Mouse (Mus musculus): ENCODE data around the gene Cpa1. TPM values are rescaled to one million over a fixed set of nuclear protein-coding genes. Genes with fewer than 3 reads are reported as not detected.

Cpa1 gene
- total and polyA plus RNA-seq, 3 experiments = not detected

DNA sequence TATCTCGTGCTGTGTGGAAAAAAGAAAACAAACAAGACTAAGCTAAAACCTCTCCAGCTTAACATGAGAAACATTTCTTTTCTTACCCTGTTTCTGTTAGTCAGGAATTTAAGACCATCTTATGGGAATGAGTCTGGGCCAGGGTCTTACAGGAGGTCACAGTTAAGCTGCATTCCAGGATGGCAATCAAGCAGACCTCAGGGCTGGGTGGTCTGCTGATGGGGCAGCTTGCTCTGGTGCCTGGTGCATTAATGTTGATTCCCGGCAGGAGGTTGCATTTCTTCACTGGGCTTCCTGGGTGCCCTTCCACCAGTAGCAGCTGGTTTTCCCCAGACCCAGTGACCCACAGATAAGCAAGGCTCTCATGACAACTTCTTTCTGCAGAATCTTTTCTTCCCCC lies 49.2 kb upstream of the Cpa1 start (continued):
- TF ChIP-seq POLR2AphosphoS5 (IDR thresholded peaks at IDR 0.05; ENCODE audit: borderline replicate concordance, low read depth, low read length) (no peak), MAX (IDR thresholded peaks at IDR 0.05; ENCODE audit: low read length) (no peak)

DNA sequence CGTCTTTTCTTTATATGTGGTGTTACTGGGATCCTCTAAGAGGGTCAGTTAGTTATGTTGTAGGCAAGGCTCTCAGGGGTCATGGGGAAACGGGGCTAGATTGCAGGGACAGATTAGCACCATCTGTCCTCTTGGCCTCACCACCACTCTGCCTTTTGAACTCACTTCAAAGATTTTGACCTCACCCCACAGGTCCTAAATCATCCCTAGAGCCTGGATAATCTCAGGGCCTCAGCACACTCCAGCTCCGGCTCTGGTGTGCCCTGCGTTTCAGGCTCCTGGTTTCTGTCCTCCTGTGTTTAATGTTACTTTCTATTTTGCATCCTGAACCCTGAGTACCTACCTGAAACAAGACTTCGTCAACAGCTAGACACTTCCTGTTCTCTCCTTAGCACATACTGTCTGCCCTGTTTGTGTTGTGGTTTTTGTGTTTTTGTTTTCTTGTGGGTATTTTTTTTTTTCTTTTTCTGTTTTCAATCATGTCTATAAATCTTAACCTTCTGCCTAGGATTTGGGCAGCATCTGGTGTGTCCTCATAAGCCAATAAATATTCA lies 47.1 kb upstream of the Cpa1 start:
- Histone ChIP-seq H3K9ac (ENCODE audit: control insufficient read depth, low read depth, low read length, poor library complexity, severe bottlenecking) (no peak overlapping the region), H3K4me3 (ENCODE audit: control insufficient read depth in 1 of 2, insufficient read depth in 1 of 2, low read depth in 2 of 2, low read length in 2 of 2) (no peak overlapping the region), H3K36me3 (ENCODE audit: control insufficient read depth in 1 of 2, insufficient read depth in 2 of 2, low read length in 2 of 2) (peaks cover 0 to 2% of the 10 kb centered on the region in 2 experiments; a peak in 2 of 4 replicates), H3K9me3 (replicated peaks; ENCODE audit: insufficient read depth, low read length) (no peaks in the 10 kb centered on the region), H3K4me1 (ENCODE audit: control insufficient read depth in 1 of 2, insufficient read depth in 2 of 2, low read length in 2 of 2) (peaks cover 0 to 10% of the 10 kb centered on the region in 2 experiments; a peak in 2 of 4 replicates), H3K27me3 (ENCODE audit: control insufficient read depth in 1 of 2, insufficient read depth in 2 of 2, low read length in 2 of 2) (peaks cover 2 to 3% of the 10 kb centered on the region in 2 experiments; a peak in 3 of 4 replicates), H3K27ac (ENCODE audit: control insufficient read depth, low read depth, low read length) (no peak overlapping the region), H3K79me2 (ENCODE audit: control insufficient read depth, insufficient read depth, low read length, poor library complexity) (no peaks in the 10 kb centered on the region)
- TF ChIP-seq HCFC1 (IDR thresholded peaks at IDR 0.05; ENCODE audit: low read depth, low read length) = no peak
- TF ChIP-seq TAL1 (IDR thresholded peaks at IDR 0.05; ENCODE audit: low read length) = no peak
- TF ChIP-seq USF2 (IDR thresholded peaks at IDR 0.05; ENCODE audit: borderline replicate concordance in 1 of 2, insufficient read depth in 1 of 2, low read depth in 1 of 2, low read length in 2 of 2) = no peak
- TF ChIP-seq CTCF (IDR thresholded peaks at IDR 0.05 in 2 of 3, conservative IDR thresholded peaks at IDR 0.05 in 1 of 3; ENCODE audit: control insufficient read depth in 1 of 3, insufficient read depth in 1 of 3, low read depth in 2 of 3, low read length in 3 of 3, poor library complexity in 1 of 3, severe bottlenecking in 1 of 3) = no peak
- no peak for TF ChIP-seq ZMIZ1 (IDR thresholded peaks at IDR 0.05; ENCODE audit: low read depth, low read length)
- TF ChIP-seq UBTF (IDR thresholded peaks at IDR 0.05; ENCODE audit: borderline replicate concordance, insufficient read depth, low read depth, low read length) = no peak
- TF ChIP-seq SIN3A (IDR thresholded peaks at IDR 0.05; ENCODE audit: low read length) = no peak
- TF ChIP-seq MAFK (IDR thresholded peaks at IDR 0.05; ENCODE audit: borderline replicate concordance, low read depth, low read length) = no peak
- no peak for TF ChIP-seq MAX (IDR thresholded peaks at IDR 0.05; ENCODE audit: low read length)
- no peak for TF ChIP-seq POLR2AphosphoS5 (IDR thresholded peaks at IDR 0.05; ENCODE audit: borderline replicate concordance, low read depth, low read length)
- no peak for DNase-seq (ENCODE audit: low read depth, low spot score)

DNA sequence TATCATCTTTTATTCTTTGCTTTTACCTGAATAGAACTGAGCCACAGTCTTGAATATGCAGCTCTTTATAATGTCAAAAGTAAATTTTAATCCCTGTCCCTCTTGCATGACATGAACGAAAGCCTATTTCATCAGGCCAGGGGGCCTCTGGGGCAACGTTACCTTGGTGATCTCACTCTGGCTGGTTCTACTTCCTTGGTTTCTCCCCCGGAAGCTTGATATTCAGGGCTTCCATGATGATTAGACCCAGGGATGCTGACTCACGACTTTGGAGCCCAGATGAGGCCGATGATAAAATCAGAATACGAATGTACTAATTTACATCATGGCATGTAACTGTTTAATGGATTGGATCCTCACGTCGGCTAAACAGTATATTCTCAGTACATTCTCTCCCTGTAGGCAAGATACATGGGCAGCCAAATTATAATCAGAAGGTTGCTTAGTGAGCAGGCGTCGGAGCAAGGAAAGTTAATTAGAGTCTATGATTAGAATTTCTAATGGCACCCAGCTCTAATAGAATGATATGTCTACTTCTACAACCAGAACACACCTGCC lies 46.5 kb upstream of the Cpa1 start:
- H3K79me2 ChIP-seq (ENCODE audit: control insufficient read depth, insufficient read depth, low read length, poor library complexity) = no peaks in the 10 kb centered on the region
- no peaks in the 10 kb centered on the region for H3K9me3 ChIP-seq (replicated peaks; ENCODE audit: insufficient read depth, low read length)
- TF ChIP-seq TBP (IDR thresholded peaks at IDR 0.05; ENCODE audit: low read depth, low read length) (no peak), CHD1 (IDR thresholded peaks at IDR 0.05; ENCODE audit: low read depth, low read length) (no peak), MAFK (IDR thresholded peaks at IDR 0.05; ENCODE audit: borderline replicate concordance, low read depth, low read length) (no peak), MXI1 (IDR thresholded peaks at IDR 0.05; ENCODE audit: low read depth, low read length) (no peak), RCOR1 (IDR thresholded peaks at IDR 0.05; ENCODE audit: low read depth, low read length) (no peak), UBTF (IDR thresholded peaks at IDR 0.05; ENCODE audit: borderline replicate concordance, insufficient read depth, low read depth, low read length) (no peak), CTCF (IDR thresholded peaks at IDR 0.05 in 2 of 3, conservative IDR thresholded peaks at IDR 0.05 in 1 of 3; ENCODE audit: control insufficient read depth in 1 of 3, insufficient read depth in 1 of 3, low read depth in 2 of 3, low read length in 3 of 3, poor library complexity in 1 of 3, severe bottlenecking in 1 of 3) (no peak), CHD2 (IDR thresholded peaks at IDR 0.05; ENCODE audit: low read length) (no peak), E2F4 (IDR thresholded peaks at IDR 0.05; ENCODE audit: borderline replicate concordance, low read depth, low read length) (no peak), ZKSCAN1 (IDR thresholded peaks at IDR 0.05; ENCODE audit: low read depth, low read length) (no peak), POLR2AphosphoS5 (IDR thresholded peaks at IDR 0.05; ENCODE audit: borderline replicate concordance, low read depth, low read length) (no peak), EP300 (IDR thresholded peaks at IDR 0.05; ENCODE audit: low read depth in 1 of 2, low read length in 2 of 2) (no peak)
- H3K27ac ChIP-seq (ENCODE audit: control insufficient read depth, low read depth, low read length) = no peak overlapping the region
- peaks cover 0 to 10% of the 10 kb centered on the region in 2 experiments; a peak in 2 of 4 replicates for H3K4me1 ChIP-seq (ENCODE audit: control insufficient read depth in 1 of 2, insufficient read depth in 2 of 2, low read length in 2 of 2)
- DNase-seq (ENCODE audit: low read depth, low spot score) = peak; percentile 5
- H3K27me3 ChIP-seq (ENCODE audit: control insufficient read depth in 1 of 2, insufficient read depth in 2 of 2, low read length in 2 of 2) = peaks cover 2 to 3% of the 10 kb centered on the region in 2 experiments; a peak in 3 of 4 replicates
- peaks cover 0 to 2% of the 10 kb centered on the region in 2 experiments; a peak in 2 of 4 replicates for H3K36me3 ChIP-seq (ENCODE audit: control insufficient read depth in 1 of 2, insufficient read depth in 2 of 2, low read length in 2 of 2)
- H3K9ac ChIP-seq (ENCODE audit: control insufficient read depth, low read depth, low read length, poor library complexity, severe bottlenecking) = no peak overlapping the region
- no peak overlapping the region for H3K4me3 ChIP-seq (ENCODE audit: control insufficient read depth in 1 of 2, insufficient read depth in 1 of 2, low read depth in 2 of 2, low read length in 2 of 2)
